Mouse (Mus musculus): ENCODE measurements at regions not wholly inside any gene's neighbourhood (a gene's known extent, or its start where the extent isn't known, plus 50 kb on each side); places are given as distances from the start of the nearest gene placed in this dataset.
A peak's percentile ranks its signal among the peaks of the same experiment; 100 is the strongest.

GRCm38 (mm10) chr3:73829671-73830070 lies 121.5 kb upstream of the Bche start:
- DNase-seq (ENCODE audit: low read depth, low spot score): peak; percentile 7

All from brain, adult 2 months (tissue).